Mouse (Mus musculus) cerebellum, adult 11 months (tissue): Measurements from ENCODE around the gene Ooep.
A peak's percentile ranks its signal among the peaks of the same experiment; 100 is the strongest.
"Not testable (repeated sequence)": the region's sequence is repeated elsewhere in the genome, so short reads cannot be mapped to it uniquely, and the experiment has no call there.

ENCODE experiments used
- DNase-seq: peaks from one replicate; pipeline ENCODE4 v3.0.0; 2022

The Ooep gene

DNA sequence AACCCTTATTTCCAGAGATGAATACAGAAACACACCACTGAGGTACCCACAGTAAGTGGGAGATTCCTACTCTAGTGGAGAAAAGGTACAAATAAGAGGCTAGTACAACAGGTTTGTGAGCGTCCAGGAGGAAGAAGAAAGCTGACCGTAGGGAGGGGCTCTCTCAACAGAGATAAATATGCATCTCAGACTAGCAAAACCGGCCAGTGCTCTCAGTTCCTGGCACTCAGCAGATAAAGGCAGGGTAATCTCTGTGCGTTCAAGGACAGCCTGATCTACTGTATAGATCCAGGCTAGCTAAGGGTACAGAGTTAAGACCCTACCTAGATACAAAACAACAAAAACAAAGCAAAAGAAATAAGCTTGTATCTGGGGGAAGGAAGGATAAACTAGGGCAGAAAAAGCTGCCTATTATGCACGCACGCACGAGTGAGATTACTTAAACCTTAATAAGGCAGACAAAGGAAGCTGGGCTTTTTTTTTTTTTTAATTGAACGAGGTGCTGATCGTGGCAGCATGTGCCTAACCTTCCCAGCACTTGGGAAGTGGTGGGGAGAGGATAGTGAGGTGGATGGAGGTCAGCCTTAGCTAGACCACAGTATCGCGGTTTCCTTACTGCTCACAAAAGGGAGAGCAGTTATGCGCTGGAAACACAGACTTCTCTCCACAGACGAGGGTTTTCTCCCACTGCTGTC, 12.5 kb downstream of the Ooep start:
- no peak for DNase-seq

DNA sequence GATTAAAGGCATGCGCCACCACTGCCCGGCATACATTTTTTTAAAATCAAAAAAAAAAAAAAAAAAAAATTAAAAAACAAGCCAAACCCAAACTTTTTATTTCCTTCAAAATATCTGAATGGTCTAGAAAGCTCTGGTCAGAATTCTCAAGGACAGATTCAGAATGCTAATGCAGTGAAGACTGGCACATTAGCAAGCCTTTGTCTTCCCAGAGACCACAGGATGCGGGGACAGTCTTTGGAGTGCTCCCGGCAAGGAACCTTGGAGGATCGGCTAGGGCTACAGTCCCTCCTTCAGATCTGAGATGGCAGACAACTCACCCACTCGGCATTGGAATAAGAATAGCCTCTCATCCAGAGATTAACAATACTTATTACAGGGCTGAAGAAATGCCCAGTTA, 13.8 kb downstream of the Ooep start:
- no peak for DNase-seq

DNA sequence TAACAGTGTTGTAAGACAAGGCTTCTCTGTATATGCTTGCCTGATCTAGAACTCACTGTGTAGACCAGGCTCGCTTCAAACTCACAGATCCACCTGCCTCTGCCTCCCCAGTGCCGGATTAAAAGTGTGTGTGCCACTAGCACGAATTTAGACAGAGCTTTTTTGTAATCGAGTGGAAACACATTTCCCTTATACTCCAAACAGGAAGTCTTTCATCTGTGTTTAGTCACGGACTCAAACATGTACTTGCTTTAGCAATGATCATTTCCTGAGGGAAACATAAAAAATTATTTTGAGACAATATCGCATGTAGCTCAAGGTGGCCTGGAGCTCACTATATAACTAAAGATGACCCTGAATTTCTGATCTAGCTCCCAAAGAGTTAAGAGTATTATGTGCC, 15.2 kb downstream of the Ooep start:
- DNase-seq, result no peak

DNA sequence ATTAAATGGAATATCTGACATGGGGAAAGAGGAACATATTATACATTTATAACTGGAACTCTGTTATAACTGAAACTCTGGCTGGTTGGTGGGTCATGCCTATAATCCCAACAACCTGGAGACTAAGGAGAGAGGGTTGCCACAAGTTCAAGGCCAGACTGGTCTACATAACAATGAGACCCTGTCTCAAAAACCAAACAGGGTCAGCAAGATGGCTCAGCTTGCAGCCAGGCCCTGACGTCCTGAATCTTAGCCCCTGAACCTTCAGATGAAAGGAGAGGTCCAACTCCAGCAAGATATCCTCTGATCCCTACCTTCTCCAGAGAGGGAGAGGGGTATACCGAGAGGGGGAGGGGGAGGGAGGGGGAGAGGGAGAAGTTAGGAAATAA, 18.0 kb downstream of the Ooep start:
- no peak for DNase-seq

- DNase-seq, result no peak
Measured at GRCm38 (mm10) chr9:78359750-78360483, 18.6 kb downstream of the Ooep start.

- DNase-seq, result peak; percentile 13
Measured at GRCm38 (mm10) chr9:78358053-78358452, 20.5 kb downstream of the Ooep start.

DNA sequence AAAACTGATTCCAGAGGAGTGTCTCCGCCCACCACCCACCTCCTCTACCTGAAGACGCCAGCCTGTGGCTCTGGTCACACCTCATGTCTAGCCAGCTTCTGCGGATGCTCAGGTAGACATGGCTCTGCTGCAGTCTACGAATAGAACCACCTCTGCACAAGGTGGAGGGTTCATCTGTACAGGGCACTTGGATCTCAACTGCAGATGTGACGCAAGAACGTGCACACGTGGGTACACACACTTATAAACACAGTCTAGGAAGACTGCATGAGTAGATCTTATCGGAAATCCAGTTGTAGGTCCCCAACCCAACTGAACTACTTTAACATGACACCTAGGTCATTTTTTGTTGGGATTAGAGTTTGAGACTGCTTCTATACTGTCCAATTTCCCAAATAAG, 22.9 kb downstream of the Ooep start, which contains the start of gene Gsta2:
Gsta2 (minus strand) TSS at position 178 of the 400 bp plus-strand sequence.
- no peak for DNase-seq

GRCm38 (mm10) chr9:78354665-78355578, 23.6 kb downstream of the Ooep start:
- DNase-seq, result no peak

DNA sequence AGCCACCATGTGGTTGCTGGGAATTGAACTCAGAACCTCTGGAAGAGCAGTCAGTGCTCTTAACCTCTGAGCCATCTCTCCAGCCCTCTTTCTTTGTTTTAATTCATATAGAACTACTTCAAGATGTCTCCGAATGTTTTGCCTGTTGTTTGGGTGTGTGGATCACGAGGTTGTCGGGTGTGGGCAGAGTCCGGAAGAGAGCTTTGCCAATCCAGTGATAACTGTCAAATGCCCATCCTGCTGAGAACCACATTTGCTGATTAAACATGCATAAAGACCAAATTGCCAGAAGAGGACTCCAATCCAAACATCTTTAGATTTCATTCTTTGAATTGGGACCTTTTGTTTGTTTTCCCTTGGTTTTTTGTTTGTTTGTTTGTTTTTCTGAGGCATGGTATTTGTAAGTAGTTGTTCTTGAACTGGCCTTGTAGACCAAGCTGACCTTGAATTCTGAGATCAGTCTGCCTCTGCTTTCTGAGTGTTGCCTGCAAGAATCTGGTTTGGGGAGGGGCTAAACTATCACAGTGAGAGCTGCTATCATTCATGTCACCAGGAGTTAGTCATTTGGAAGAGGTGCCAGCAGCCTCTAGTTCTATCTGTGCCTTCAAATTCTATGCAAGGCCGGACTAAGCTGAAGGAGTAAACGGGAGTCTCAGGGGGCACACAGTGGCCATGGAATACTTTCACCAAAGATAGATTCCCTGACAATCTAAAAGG, 26.9 kb downstream of the Ooep start:
- DNase-seq, result no peak

DNA sequence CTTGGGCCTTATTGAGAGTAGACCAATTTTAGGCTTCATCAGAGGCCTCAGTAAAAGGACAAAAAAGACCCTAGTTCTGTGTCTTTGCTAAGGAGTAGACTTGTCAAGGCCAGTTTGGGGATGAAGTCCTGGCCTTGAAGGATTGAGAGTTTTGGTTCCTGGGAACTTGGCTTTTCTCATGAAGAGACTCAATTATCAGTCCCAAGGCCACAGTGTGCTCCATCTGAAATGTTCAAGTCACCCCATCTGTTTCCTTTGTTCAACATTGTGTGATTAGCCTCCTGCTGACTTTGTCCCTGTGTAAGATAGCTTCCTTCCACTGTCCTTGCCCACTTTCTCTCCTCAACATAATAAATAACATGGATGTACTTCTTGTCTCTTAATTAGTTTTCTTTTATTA, 28.5 kb downstream of the Ooep start:
- DNase-seq, result not testable (repeated sequence)

- not testable (repeated sequence) for DNase-seq
Measured at GRCm38 (mm10) chr9:78349141-78349540, 29.4 kb downstream of the Ooep start.

GRCm38 (mm10) chr9:78348206-78349004, 30.1 kb downstream of the Ooep start:
- DNase-seq, result not testable (repeated sequence)

GRCm38 (mm10) chr9:78347004-78347403, 31.5 kb downstream of the Ooep start:
- DNase-seq, result no peak

GRCm38 (mm10) chr9:78345235-78345634, 33.3 kb downstream of the Ooep start:
- DNase-seq, result not testable (repeated sequence)

DNA sequence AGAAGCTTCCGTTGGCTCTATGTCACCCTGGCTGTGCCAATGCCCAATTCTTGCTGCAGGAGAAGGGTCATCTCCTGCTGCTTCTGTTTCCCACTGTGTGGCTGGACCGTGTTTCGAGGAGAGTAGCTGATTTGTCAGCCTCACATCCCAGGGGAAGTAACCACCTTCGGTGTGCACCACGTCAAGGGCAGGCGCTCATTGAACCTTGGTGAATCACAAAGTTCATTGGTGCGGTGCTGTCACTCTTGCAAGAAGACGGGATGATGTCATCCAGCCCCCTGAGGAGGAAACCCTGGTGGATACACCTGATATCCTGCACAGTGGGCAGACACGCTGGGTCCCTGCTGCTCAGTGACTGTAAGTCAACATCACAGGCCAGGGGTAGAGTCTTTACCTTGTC, 35.5 kb downstream of the Ooep start:
- DNase-seq, result not testable (repeated sequence)

DNA sequence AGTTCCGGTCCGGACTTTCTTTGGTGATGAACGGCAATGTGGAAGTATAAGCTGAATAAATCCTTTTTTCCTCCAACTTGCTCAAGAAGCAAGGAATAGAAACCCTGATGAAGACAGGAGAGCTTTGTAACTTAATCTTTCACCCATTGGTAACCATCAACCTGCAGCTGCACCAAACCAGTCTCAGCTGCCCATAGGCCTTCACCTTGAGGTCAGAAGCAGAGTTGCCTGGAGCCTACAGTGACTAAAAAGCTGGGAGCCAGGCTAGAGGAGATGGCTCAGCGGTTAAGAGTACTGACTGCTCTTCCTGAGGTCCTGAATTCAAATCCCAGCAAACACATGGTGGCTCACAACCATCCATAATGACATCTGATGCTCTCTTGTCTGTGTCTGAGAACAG, 36.0 kb downstream of the Ooep start:
- not testable (repeated sequence) for DNase-seq

DNA sequence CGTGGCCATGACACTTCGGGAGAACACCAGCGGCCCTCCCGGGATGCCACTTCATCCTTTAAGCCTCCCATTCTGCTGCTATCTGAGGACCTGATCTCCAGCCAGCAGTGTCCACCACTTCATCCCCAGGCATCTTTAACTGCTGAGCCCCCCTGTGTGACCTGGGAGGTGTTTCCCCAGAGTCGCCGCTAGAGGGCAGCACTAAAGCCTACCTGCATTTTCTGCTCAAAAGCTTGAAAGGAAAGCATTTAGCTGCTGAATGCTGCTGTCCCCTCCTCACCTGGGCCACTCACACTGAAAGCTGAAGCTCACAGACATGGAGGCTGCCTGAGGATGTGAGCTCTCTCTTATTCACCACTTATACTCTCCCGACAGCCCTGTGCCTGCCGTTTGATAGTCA, 38.2 kb downstream of the Ooep start:
- DNase-seq, result peak; percentile 5

DNA sequence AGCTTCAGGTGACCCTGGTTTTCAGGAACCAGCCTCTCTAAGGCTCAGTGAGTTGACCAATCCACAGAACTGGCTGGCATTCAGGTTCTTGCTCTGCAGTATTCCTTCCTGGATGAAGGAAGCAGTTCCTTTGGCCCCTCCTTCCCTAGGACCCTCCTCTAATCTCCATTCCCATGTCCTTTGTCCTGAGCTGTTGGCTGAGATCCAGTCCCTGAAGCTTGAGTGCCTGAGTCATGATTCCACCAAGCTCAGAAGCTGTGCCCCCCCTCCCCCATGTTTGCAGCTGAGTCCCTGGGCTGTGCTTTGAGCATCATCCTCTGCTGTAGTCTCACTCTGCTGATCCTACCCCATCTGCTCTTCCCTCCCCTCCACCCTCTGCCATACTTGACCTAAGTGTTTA, 41.5 kb downstream of the Ooep start:
- DNase-seq, result not testable (repeated sequence)

GRCm38 (mm10) chr9:78327289-78327688, 51.2 kb downstream of the Ooep start, which contains the start of gene Omt2b:
Gene Omt2b (plus strand): TSS chr9:78327589.
- DNase-seq, result not testable (repeated sequence)
